Mouse (Mus musculus): ENCODE measurements around the gene Nup85.
"Not testable (repeated sequence)": the region's sequence is repeated elsewhere in the genome, so short reads cannot be mapped to it uniquely, and the experiment has no call there.

Gene Nup85

GRCm38 (mm10) chr11:115564064-115564809 is at the start of gene Nup85:
Nup85 (plus strand) TSS chr11:115564434.
- DNase-seq (ENCODE audit: low read depth, low spot score): peak; percentile 90

GRCm38 (mm10) chr11:115515021-115515420 is 49.2 kb upstream of the Nup85 start:
- DNase-seq (ENCODE audit: low read depth, low spot score): no peak

GRCm38 (mm10) chr11:115516942-115517341 is 47.3 kb upstream of the Nup85 start:
- no peak for DNase-seq (ENCODE audit: low read depth, low spot score)

GRCm38 (mm10) chr11:115518693-115519092 is 45.5 kb upstream of the Nup85 start:
- no peak for DNase-seq (ENCODE audit: low read depth, low spot score)

DNA sequence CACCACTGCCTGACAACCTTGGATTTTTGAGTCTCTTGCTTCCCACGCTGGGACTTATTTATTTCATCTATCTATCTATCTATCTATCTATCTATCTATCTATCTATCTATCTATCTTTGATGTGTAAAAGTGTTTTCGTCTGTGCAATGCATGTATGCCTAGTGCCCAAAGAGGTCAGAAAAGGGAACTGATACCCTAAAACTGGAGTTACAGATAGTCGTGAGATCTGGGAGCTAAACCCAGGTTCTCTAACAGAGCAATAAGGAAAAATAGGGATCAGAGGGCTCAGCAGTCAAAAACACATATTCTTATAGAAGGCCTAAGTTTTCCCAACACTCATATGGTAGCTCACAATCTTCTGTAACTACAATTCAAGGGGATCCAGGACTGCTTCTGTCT is 44.7 kb upstream of the Nup85 start:
- DNase-seq (ENCODE audit: low read depth, low spot score): no peak

DNA sequence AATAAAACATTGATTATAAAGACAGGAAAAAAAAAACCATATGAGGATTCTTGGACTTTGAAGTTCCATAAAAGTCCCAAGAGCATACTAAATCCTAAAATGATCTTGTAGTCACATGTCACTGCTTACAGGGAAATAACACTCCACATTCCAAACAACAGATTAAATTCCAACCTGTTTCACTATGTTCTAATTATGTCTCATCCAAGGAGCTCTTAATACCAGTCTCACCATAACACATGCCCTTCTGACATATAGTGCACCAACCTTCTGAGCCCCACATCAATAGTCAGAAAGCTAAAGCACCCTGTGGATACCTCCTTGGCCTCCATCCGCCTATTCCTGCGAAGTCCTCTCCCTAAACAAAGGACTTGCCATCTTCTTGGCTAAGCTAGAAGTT is 44.0 kb upstream of the Nup85 start:
- no peak for DNase-seq (ENCODE audit: low read depth, low spot score)

- DNase-seq (ENCODE audit: low read depth, low spot score): no peak
Observed at GRCm38 (mm10) chr11:115521080-115521479, 43.2 kb upstream of the Nup85 start.

- no peak for DNase-seq (ENCODE audit: low read depth, low spot score)
Observed at GRCm38 (mm10) chr11:115522238-115522637, 42.0 kb upstream of the Nup85 start.

GRCm38 (mm10) chr11:115522703-115523102 is 41.5 kb upstream of the Nup85 start:
- no peak for DNase-seq (ENCODE audit: low read depth, low spot score)

DNA sequence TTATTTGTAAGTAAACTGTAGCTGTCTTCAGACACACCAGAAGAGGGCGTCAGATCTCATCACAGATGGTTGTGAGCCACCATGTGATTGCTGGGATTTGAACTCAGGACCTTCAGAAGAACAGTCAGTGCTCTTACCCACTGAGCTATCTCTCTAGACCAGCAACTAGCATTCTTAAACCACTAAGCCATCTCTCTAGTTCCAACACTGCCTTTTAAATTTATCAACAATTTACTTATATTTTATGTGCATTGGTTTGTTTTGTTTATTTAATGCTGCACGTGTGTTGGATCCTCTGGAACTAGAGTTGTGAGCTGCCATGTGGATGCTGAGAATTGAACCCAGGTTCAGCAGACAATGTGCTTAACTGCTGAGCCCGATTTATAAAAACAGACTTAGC is 37.8 kb upstream of the Nup85 start:
- not testable (repeated sequence) for DNase-seq (ENCODE audit: low read depth, low spot score)

GRCm38 (mm10) chr11:115534759-115535371 is 29.4 kb upstream of the Nup85 start:
- no peak for DNase-seq (ENCODE audit: low read depth, low spot score)

DNA sequence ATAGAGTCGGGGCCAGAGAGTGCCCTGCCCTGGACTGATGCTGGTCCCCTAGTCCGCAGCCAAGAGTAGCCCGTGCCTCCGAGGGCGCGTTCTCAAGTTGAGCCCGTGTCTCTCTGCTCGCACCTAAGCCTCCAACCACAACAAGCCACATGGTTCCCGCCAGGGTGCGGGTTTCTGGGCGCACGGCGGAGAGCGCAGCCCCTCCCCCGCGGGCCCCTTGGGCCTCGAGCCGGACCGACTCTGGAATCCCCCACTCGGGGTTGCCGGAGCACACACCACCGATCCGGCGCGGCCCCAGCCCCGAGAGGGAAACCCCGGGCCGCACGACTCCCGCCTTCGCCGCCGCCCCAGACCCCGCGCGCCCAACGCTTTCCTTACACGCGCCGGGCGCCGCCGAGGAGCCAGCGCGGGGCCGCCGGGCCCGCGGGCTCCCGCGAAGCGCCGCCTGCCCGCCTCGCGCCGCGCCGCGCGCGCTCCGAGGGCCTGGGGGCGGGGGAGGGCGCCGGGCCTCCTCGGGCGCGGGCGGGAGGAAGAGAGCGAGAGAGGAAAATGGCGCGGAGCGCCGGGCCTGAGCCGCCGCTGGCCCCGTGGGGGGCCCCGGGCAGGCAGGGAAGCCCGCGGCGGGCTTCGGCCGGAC is 28.7 kb upstream of the Nup85 start:
- DNase-seq (ENCODE audit: low read depth, low spot score): no peak

GRCm38 (mm10) chr11:115536038-115536681 is 28.1 kb upstream of the Nup85 start, which contains the start of gene Sumo2:
Sumo2 (minus strand) TSS chr11:115536276.
- peak; percentile 98 for DNase-seq (ENCODE audit: low read depth, low spot score)

DNA sequence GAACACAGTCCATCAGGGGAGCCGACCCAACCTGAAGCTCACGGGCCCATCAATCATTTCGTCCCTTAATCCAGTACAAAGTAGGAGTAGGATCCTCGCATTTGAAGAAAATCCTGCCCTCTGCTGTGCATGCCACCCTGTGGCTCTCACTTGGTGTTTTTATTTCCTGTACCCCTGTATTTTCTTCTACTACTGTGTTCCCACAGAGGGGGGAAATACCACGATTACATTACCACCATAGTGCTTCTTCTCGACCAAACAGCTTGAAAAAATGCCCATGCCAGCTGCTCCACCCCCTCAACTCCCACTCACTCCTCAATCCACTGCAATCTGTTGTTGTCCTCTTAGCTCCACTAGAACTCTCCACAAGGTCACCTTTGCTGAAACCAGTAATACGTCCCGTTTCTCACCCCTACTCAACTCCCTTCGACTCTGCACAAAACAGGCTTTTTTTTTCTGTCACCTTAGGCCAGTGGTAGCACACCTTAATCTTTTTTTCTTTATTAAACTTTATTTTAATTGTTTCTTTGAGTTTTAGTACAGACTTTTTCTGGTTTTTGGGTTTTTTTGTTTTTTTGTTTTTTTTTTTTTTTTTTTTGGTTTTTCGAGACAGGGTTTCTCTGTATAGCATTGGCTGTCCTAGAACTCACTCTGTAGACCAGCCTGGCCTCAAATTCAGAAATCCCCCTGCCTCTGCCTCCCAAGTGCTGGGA is 27.2 kb upstream of the Nup85 start:
- no peak for DNase-seq (ENCODE audit: low read depth, low spot score)

- no peak for DNase-seq (ENCODE audit: low read depth, low spot score)
Observed at GRCm38 (mm10) chr11:115538045-115538444, 26.2 kb upstream of the Nup85 start.

DNA sequence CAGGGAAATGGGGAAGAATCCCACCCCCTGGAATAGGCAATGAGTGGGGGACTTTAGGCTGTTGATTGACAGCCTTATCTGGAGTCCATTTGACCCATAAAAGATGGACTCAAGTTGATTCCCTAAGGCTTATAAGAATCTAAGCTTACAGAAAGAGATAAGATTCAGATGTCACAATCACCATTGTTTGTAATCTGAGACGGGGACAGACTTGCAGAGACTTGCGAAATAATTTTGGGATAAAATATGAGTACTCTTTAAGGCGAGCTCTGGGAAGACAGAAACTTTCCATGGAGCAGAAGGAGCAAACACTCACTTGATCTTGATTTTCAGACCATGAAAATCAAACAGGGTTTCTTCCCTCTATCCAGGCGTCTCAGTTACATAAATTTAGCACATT is 20.7 kb upstream of the Nup85 start:
- no peak for DNase-seq (ENCODE audit: low read depth, low spot score)

- no peak for DNase-seq (ENCODE audit: low read depth, low spot score)
Observed at GRCm38 (mm10) chr11:115552783-115553182, 11.5 kb upstream of the Nup85 start.

- no peak for DNase-seq (ENCODE audit: low read depth, low spot score)
Observed at GRCm38 (mm10) chr11:115555717-115556116, 8.5 kb upstream of the Nup85 start.

DNA sequence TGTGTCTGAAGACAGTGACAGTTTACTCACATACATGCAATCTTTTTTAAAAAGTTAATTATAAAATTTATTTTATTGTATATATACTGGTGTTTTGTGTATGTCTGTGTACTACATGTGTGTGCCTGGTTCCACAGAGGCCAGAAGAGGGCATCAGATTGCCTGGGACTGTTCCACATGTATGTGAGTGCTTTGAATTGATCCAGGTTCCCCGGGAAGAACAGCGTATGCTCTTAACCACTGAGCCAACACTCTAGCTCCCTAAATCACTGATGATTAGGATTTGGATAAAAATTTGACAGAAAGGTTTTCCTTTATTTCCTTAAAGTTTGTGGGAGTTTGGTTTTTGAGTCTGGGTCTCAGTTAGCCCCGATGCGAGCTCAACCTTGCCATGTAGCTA is 828 bp upstream of the Nup85 start:
- DNase-seq (ENCODE audit: low read depth, low spot score): no peak

- no peak for DNase-seq (ENCODE audit: low read depth, low spot score)
Observed at GRCm38 (mm10) chr11:115564961-115565360, 727 bp downstream of the Nup85 start.

DNA sequence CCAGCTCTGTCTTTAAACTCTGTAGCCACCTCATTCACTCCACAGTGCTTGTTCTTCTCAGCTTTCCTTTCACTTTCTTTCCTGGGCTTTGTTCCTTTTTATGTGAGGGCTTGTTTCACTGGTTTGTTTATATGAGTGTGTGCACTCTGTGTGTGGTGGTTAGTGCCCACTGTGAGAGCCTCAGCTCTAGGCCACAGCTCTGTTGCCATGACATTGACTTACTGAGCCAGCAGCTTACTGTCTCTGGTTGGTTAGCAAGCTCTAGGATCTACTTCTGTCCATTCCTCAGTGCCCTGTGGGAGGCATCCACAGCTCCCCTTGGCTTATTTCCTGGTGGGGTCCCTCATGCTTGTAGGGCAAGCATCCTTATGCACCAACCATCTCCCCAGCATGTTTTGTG is 14.8 kb downstream of the Nup85 start:
- DNase-seq (ENCODE audit: low read depth, low spot score): no peak

Measured in WW6 (cell line).